ENCODE assay signal across 9 mouse cellular contexts in genomic region chr10:81465265-81465645, GRCm38 (mm10). TPM values are rescaled to one million over a fixed set of nuclear protein-coding genes. Genes with fewer than 3 reads are reported as not detected.
A peak's percentile ranks its signal among the peaks of the same experiment; 100 is the strongest.
DNase-seq lines count a peak whose midpoint lies in the region; ATAC-seq and TF ChIP-seq lines count a peak whose summit lies in the region.
"Had no signal": no experiment of that assay in that cellular context is flagged by ENCODE, and none has a peak within 500 bp of the region (broad histone marks: within the 10 kb centered on the region; RNA-seq: fewer than 3 reads in every experiment).

No protein-coding gene starts in this region.

- ATAC-seq in lung, embryonic 16.5 days (ENCODE audit: low read depth): peak; percentile 77
- ATAC-seq in forebrain, postnatal 0 days: no peak
- ATAC-seq in heart, embryonic 12.5 days (ENCODE audit: insufficient number of reproducible peaks, low FRiP score): no peak

- no peaks in the 10 kb centered on the region for H3K36me3 ChIP-seq in lung, embryonic 16.5 days (ENCODE audit: control insufficient read depth, insufficient read depth, low read length)
- H3K36me3 ChIP-seq in forebrain, postnatal 0 days (ENCODE audit: insufficient read depth): peaks cover 58% of the 10 kb centered on the region
- H3K36me3 ChIP-seq in megakaryocyte, embryonic 14.5 days (replicated peaks; ENCODE audit: low read length): no peaks in the 10 kb centered on the region
- no peaks in the 10 kb centered on the region for H3K36me3 ChIP-seq in heart, embryonic 12.5 days
- H3K36me3 ChIP-seq: embryonic facial prominence, embryonic 12.5 days had no signal

- no peak overlapping the region for H3K27ac ChIP-seq in cerebellum, adult 2 months (ENCODE audit: insufficient read depth, low read length)
- no peak overlapping the region for H3K27ac ChIP-seq in lung, embryonic 16.5 days (ENCODE audit: low read length)
- H3K27ac ChIP-seq in forebrain, postnatal 0 days (ENCODE audit: low read depth, low read length): no peak overlapping the region
- H3K27ac ChIP-seq in heart, embryonic 12.5 days (ENCODE audit: poor library complexity, severe bottlenecking): no peak overlapping the region
- H3K27ac ChIP-seq: embryonic facial prominence, embryonic 12.5 days had no signal

- peak; percentile 5 for DNase-seq in cerebellum, adult 8-10 months
- no peak for DNase-seq in cerebellum, adult 2 months
- no peak for DNase-seq in lung, postnatal 14 days
- DNase-seq in forebrain, postnatal 0 days: no peak
- DNase-seq in layer of hippocampus, adult 11-12 months (ENCODE audit: low spot score): no peak

- 38% methylated on average over 5 of the region's 5 CpGs for WGBS in cerebellum, adult 2 months
- WGBS in lung, embryonic 16.5 days: 4% methylated on average over 5 of the region's 5 CpGs
- WGBS in forebrain, postnatal 0 days: 6% methylated on average over 5 of the region's 5 CpGs
- 0% methylated on average over 5 of the region's 5 CpGs for WGBS in heart, embryonic 12.5 days

- no peaks in the 10 kb centered on the region for H3K27me3 ChIP-seq in cerebellum, adult 2 months (ENCODE audit: control insufficient read depth, insufficient read depth, low read length)
- H3K27me3 ChIP-seq in lung, embryonic 16.5 days (ENCODE audit: control insufficient read depth, insufficient read depth, low read depth, low read length): peaks cover 50% of the 10 kb centered on the region
- peaks cover 9% of the 10 kb centered on the region; the same call in 1 of the 2 replicates for H3K27me3 ChIP-seq in forebrain, postnatal 0 days (ENCODE audit: insufficient read depth, low read length)
- peaks cover 89% of the 10 kb centered on the region for H3K27me3 ChIP-seq in megakaryocyte, embryonic 14.5 days (replicated peaks)
- peaks cover 100% of the 10 kb centered on the region for H3K27me3 ChIP-seq in heart, embryonic 12.5 days (replicated peaks)

- no peak overlapping the region for H3K4me3 ChIP-seq in cerebellum, adult 2 months (replicated peaks; ENCODE audit: insufficient read depth, low read depth, low read length)
- no peak overlapping the region for H3K4me3 ChIP-seq in lung, embryonic 16.5 days (ENCODE audit: low read length)
- H3K4me3 ChIP-seq in forebrain, postnatal 0 days (ENCODE audit: low read depth, low read length): no peak overlapping the region
- H3K4me3 ChIP-seq in megakaryocyte, embryonic 14.5 days (replicated peaks): peak overlapping the region; percentile 92
- H3K4me3 ChIP-seq in heart, embryonic 12.5 days: no peak overlapping the region

- H3K9me3 ChIP-seq in lung, embryonic 16.5 days (ENCODE audit: control insufficient read depth, low read length): no peaks in the 10 kb centered on the region
- H3K9me3 ChIP-seq in forebrain, postnatal 0 days (ENCODE audit: low read length): no peaks in the 10 kb centered on the region
- no peaks in the 10 kb centered on the region for H3K9me3 ChIP-seq in megakaryocyte, embryonic 14.5 days
- no peaks in the 10 kb centered on the region for H3K9me3 ChIP-seq in heart, embryonic 12.5 days (replicated peaks)
- H3K9me3 ChIP-seq: embryonic facial prominence, embryonic 12.5 days had no signal

- peaks cover 15% of the 10 kb centered on the region for H3K4me1 ChIP-seq in cerebellum, adult 2 months (ENCODE audit: control insufficient read depth, insufficient read depth, low read length)
- H3K4me1 ChIP-seq in lung, embryonic 16.5 days (replicated peaks; ENCODE audit: control insufficient read depth, insufficient read depth, low read length): peaks cover 11% of the 10 kb centered on the region; the same call in 1 of the 2 replicates
- H3K4me1 ChIP-seq in forebrain, postnatal 0 days (ENCODE audit: insufficient read depth): no peaks in the 10 kb centered on the region
- H3K4me1 ChIP-seq in megakaryocyte, embryonic 14.5 days: peaks cover 74% of the 10 kb centered on the region
- peaks cover 7% of the 10 kb centered on the region for H3K4me1 ChIP-seq in heart, embryonic 12.5 days (replicated peaks)

- H3K9ac ChIP-seq in lung, embryonic 16.5 days (ENCODE audit: low read length): no peak overlapping the region
- H3K9ac ChIP-seq in forebrain, postnatal 0 days: no peak overlapping the region
- no peak overlapping the region for H3K9ac ChIP-seq in heart, embryonic 12.5 days
- H3K9ac ChIP-seq: embryonic facial prominence, embryonic 12.5 days had no signal

- 0 out of 2 replicates have a peak overlapping the region, but pooled peaks have one; percentile 58 for H3K4me2 ChIP-seq in lung, embryonic 16.5 days (ENCODE audit: low read depth, low read length)
- H3K4me2 ChIP-seq in forebrain, postnatal 0 days (ENCODE audit: low read depth): no peak overlapping the region
- no peak overlapping the region for H3K4me2 ChIP-seq in heart, embryonic 12.5 days

- no peak for TF ChIP-seq POLR2A in cerebellum, adult 2 months (IDR thresholded peaks at IDR 0.05; ENCODE audit: borderline replicate concordance, insufficient read depth, low read length)

- no peak for TF ChIP-seq CTCF in cerebellum, adult 2 months (IDR thresholded peaks at IDR 0.05; ENCODE audit: borderline replicate concordance, insufficient read depth, low read depth, low read length)
- peak; percentile 10; the same call in 1 of the 2 replicates for TF ChIP-seq CTCF in forebrain, postnatal 0 days (IDR thresholded peaks at IDR 0.05; ENCODE audit: low read depth)

RNA-seq across cellular contexts. Expression of gene Nfic, which starts 9.8 kb away (rescaled TPM):
- polyA plus RNA-seq in cerebellum, adult 2 months (2012; rRNA removed): 103 and 108 TPM in 2 replicates
- polyA plus RNA-seq in lung, embryonic 16.5 days (2015; fragmentation: Nextera tagmentation; extraction: Ambion mirVana): 92.5 and 106 TPM in 2 replicates
- 9.0 and 14.5 TPM in 2 replicates for total RNA-seq in forebrain, postnatal 0 days (2014; rRNA removed)
- 14.8 and 23.1 TPM in 2 replicates for polyA plus RNA-seq in forebrain, postnatal 0 days (2015; fragmentation: Nextera tagmentation; extraction: Ambion mirVana)
- polyA plus RNA-seq in megakaryocyte, embryonic 14.5 days (2012; ENCODE audit: insufficient read depth, low replicate concordance): 184 and 257 TPM in 2 replicates
- polyA plus RNA-seq in heart, embryonic 12.5 days (2016; fragmentation: Nextera tagmentation; extraction: Ambion mirVana): 39.3 and 40.7 TPM in 2 replicates

RNA-seq across cellular contexts. Expression of gene Celf5, which starts 17.3 kb away (rescaled TPM):
- polyA plus RNA-seq in cerebellum, adult 2 months (2012; rRNA removed): 57.3 and 60.6 TPM in 2 replicates
- 0.40 and 0.67 TPM in 2 replicates for polyA plus RNA-seq in lung, embryonic 16.5 days (2015; fragmentation: Nextera tagmentation; extraction: Ambion mirVana)
- total RNA-seq in forebrain, postnatal 0 days (2014; rRNA removed): 122 and 166 TPM in 2 replicates
- polyA plus RNA-seq in forebrain, postnatal 0 days (2015; fragmentation: Nextera tagmentation; extraction: Ambion mirVana): 59.9 and 71.3 TPM in 2 replicates
- polyA plus RNA-seq in megakaryocyte, embryonic 14.5 days (2012; ENCODE audit: insufficient read depth, low replicate concordance): 1.3 and 3.3 TPM in 2 replicates
- polyA plus RNA-seq in heart, embryonic 12.5 days (2016; fragmentation: Nextera tagmentation; extraction: Ambion mirVana): 0.19 and 0.28 TPM in 2 replicates

RNA-seq across cellular contexts. Expression of gene Ncln, which starts 30.9 kb away (rescaled TPM):
- polyA plus RNA-seq in cerebellum, adult 2 months (2012; rRNA removed): 112 and 116 TPM in 2 replicates
- polyA plus RNA-seq in lung, embryonic 16.5 days (2015; fragmentation: Nextera tagmentation; extraction: Ambion mirVana): 82.9 and 83.6 TPM in 2 replicates
- total RNA-seq in forebrain, postnatal 0 days (2014; rRNA removed): 83.3 and 105 TPM in 2 replicates
- polyA plus RNA-seq in forebrain, postnatal 0 days (2015; fragmentation: Nextera tagmentation; extraction: Ambion mirVana): 57.1 and 65.0 TPM in 2 replicates
- 145 and 508 TPM in 2 replicates for polyA plus RNA-seq in megakaryocyte, embryonic 14.5 days (2012; ENCODE audit: insufficient read depth, low replicate concordance)
- polyA plus RNA-seq in heart, embryonic 12.5 days (2016; fragmentation: Nextera tagmentation; extraction: Ambion mirVana): 54.9 and 60.2 TPM in 2 replicates

RNA-seq across cellular contexts. Expression of gene S1pr4, which starts 34.7 kb away (rescaled TPM):
- 0.67 and 1.1 TPM in 2 replicates for polyA plus RNA-seq in cerebellum, adult 2 months (2012; rRNA removed)
- polyA plus RNA-seq in lung, embryonic 16.5 days (2015; fragmentation: Nextera tagmentation; extraction: Ambion mirVana): 2.8 and 4.1 TPM in 2 replicates
- 0.38 TPM in 1 of 2 replicates, not detected in the other for total RNA-seq in forebrain, postnatal 0 days (2014; rRNA removed)
- polyA plus RNA-seq in forebrain, postnatal 0 days (2015; fragmentation: Nextera tagmentation; extraction: Ambion mirVana): 0.31 and 0.39 TPM in 2 replicates
- polyA plus RNA-seq in megakaryocyte, embryonic 14.5 days (2012; ENCODE audit: insufficient read depth, low replicate concordance): 7.4 and 9.1 TPM in 2 replicates
- polyA plus RNA-seq in heart, embryonic 12.5 days (2016; fragmentation: Nextera tagmentation; extraction: Ambion mirVana): 0.42 and 0.52 TPM in 2 replicates

RNA-seq across cellular contexts. Expression of gene Gna15, which starts 58.8 kb away (rescaled TPM):
- 1.3 and 1.4 TPM in 2 replicates for polyA plus RNA-seq in cerebellum, adult 2 months (2012; rRNA removed)
- 1.8 and 2.2 TPM in 2 replicates for polyA plus RNA-seq in lung, embryonic 16.5 days (2015; fragmentation: Nextera tagmentation; extraction: Ambion mirVana)
- 1.3 and 1.5 TPM in 2 replicates for total RNA-seq in forebrain, postnatal 0 days (2014; rRNA removed)
- 1.3 and 1.6 TPM in 2 replicates for polyA plus RNA-seq in forebrain, postnatal 0 days (2015; fragmentation: Nextera tagmentation; extraction: Ambion mirVana)
- 31.7 and 48.4 TPM in 2 replicates for polyA plus RNA-seq in megakaryocyte, embryonic 14.5 days (2012; ENCODE audit: insufficient read depth, low replicate concordance)
- polyA plus RNA-seq in heart, embryonic 12.5 days (2016; fragmentation: Nextera tagmentation; extraction: Ambion mirVana): 1.9 and 2.3 TPM in 2 replicates

Comparison
In these comparisons a context has a peak if more than half of its experiments do, and no peak if none do; other contexts are left out.
1. RNA of gene Celf5, which starts 17.3 kb away (polyA plus RNA-seq): 59.9 to 71.3 TPM in forebrain, postnatal 0 days and 57.3 to 60.6 TPM in cerebellum, adult 2 months; 1.3 to 3.3 TPM in megakaryocyte, embryonic 14.5 days, 0.40 to 0.67 TPM in lung, embryonic 16.5 days and 0.19 to 0.28 TPM in heart, embryonic 12.5 days; every median in the first group is over 10 times any median in the second.